Mouse (Mus musculus): ENCODE measurements around the gene Tial1. TPM values are rescaled to one million over a fixed set of nuclear protein-coding genes. Genes with fewer than 3 reads are reported as not detected.

The Tial1 gene
- polyA plus RNA-seq, 1 experiment from 2014 or later = 27.0 TPM

Small RNA genes lying within 50 kb of the gene (microRNA-seq; reads per million reads assigned to microRNA genes)
- not detected for gene Gm24365

Other genes starting within 250 kb of the Tial1 start
- 17.5 and 19.1 TPM in 2 replicates for gene Armc5, start 224.4 kb downstream of the Tial1 start, polyA plus RNA-seq (2016; fragmentation: Nextera tagmentation; extraction: Ambion mirVana)
- gene 9130023H24Rik, start 223.7 kb downstream of the Tial1 start, polyA plus RNA-seq (2016; fragmentation: Nextera tagmentation; extraction: Ambion mirVana) = 9.2 and 10.4 TPM in 2 replicates
- gene Tgfb1i1, start 214.9 kb downstream of the Tial1 start, polyA plus RNA-seq (2016; fragmentation: Nextera tagmentation; extraction: Ambion mirVana) = 23.6 and 25.3 TPM in 2 replicates
- 0.10 and 0.28 TPM in 2 replicates for gene Slc5a2, start 196.1 kb downstream of the Tial1 start, polyA plus RNA-seq (2016; fragmentation: Nextera tagmentation; extraction: Ambion mirVana)
- gene BC017158, start 163.5 kb downstream of the Tial1 start, polyA plus RNA-seq (2016; fragmentation: Nextera tagmentation; extraction: Ambion mirVana) = 24.6 and 27.3 TPM in 2 replicates
- 4.1 and 8.2 TPM in 2 replicates for gene Rgs10, start 43.0 kb downstream of the Tial1 start, polyA plus RNA-seq (2016; fragmentation: Nextera tagmentation; extraction: Ambion mirVana)
- gene Bag3, start 61.9 kb upstream of the Tial1 start, polyA plus RNA-seq (2016; fragmentation: Nextera tagmentation; extraction: Ambion mirVana) = 11.2 and 11.5 TPM in 2 replicates
- gene Inpp5f, start 149.6 kb upstream of the Tial1 start, polyA plus RNA-seq (2016; fragmentation: Nextera tagmentation; extraction: Ambion mirVana) = 32.2 and 32.9 TPM in 2 replicates